Mouse (Mus musculus) myocyte (in vitro differentiated cells): ENCODE results near the gene Krt10. TPM values are rescaled to one million over a fixed set of nuclear protein-coding genes. Genes with fewer than 3 reads are reported as not detected.

ENCODE experiments used
- H3K27me3 ChIP-seq: one replicate; pipeline ENCODE4 v1.6.1; 2011; ENCODE audit not compliant: control insufficient read depth, insufficient read depth, insufficient read length
- H3K36me3 ChIP-seq: one replicate; pipeline ENCODE4 v1.6.1; 2011; ENCODE audit not compliant: control insufficient read depth, insufficient read depth
- H3K4me2 ChIP-seq: one replicate; pipeline ENCODE4 v1.6.1; 2011; ENCODE audit warnings: low read depth, control low read depth
- H3K4me3 ChIP-seq: one replicate; pipeline ENCODE4 v1.5.1; 2011; ENCODE audit warnings: mild to moderate bottlenecking, control low read depth, moderate library complexity
- H3K79me2 ChIP-seq: one replicate; pipeline ENCODE4 v1.6.1; 2011; ENCODE audit not compliant: control insufficient read depth, insufficient read depth
- H3ac ChIP-seq: one replicate; pipeline ENCODE4 v1.6.1; 2011; ENCODE audit not compliant: control insufficient read depth, insufficient read length
- CEBPB ChIP-seq: IDR thresholded peaks from 2 replicates; pipeline ENCODE4 v1.6.1; 2011; ENCODE audit warnings: mild to moderate bottlenecking, moderate library complexity; ENCODE audit not compliant: poor library complexity, insufficient read depth, severe bottlenecking
- E2F4 ChIP-seq: IDR thresholded peaks from one replicate; pipeline ENCODE4 v1.6.1; 2011; ENCODE audit warnings: mild to moderate bottlenecking, control low read depth, moderate library complexity; ENCODE audit not compliant: insufficient read depth
- MAX ChIP-seq: IDR thresholded peaks from one replicate; pipeline ENCODE4 v1.6.1; 2011; ENCODE audit warnings: low read depth, mild to moderate bottlenecking, control low read depth
- MYOD1 ChIP-seq, 3 experiments: IDR thresholded peaks; one replicate each; pipeline ENCODE4 v1.6.1; 2011; ENCODE audit warnings: control low read depth in 2 of 3, low read depth in 2 of 3, mild to moderate bottlenecking in 2 of 3, moderate library complexity in 1 of 3; ENCODE audit not compliant: insufficient read length in 2 of 3, control insufficient read depth in 1 of 3
- MYOG ChIP-seq, 3 experiments: IDR thresholded peaks; one replicate each; pipeline ENCODE4 v1.6.1; 2011; ENCODE audit warnings: control low read depth in 2 of 3, low read depth in 2 of 3, mild to moderate bottlenecking in 2 of 3; ENCODE audit not compliant: insufficient read length in 2 of 3, control insufficient read depth in 1 of 3, insufficient read depth in 1 of 3
- POLR2A ChIP-seq: IDR thresholded peaks from one replicate; pipeline ENCODE4 v1.6.1; 2011; ENCODE audit warnings: low read depth, mild to moderate bottlenecking, control low read depth, moderate library complexity; ENCODE audit not compliant: insufficient read length
- POLR2AphosphoS2 ChIP-seq: IDR thresholded peaks from one replicate; pipeline ENCODE4 v1.6.1; 2011; ENCODE audit warnings: low read depth, control low read depth; ENCODE audit not compliant: insufficient read length
- REST ChIP-seq: IDR thresholded peaks from one replicate; pipeline ENCODE4 v1.6.1; 2011; ENCODE audit warnings: mild to moderate bottlenecking, control low read depth, moderate library complexity; ENCODE audit not compliant: insufficient read depth, insufficient read length
- SRF ChIP-seq: IDR thresholded peaks from one replicate; pipeline ENCODE4 v1.6.1; 2011; ENCODE audit warnings: low read depth; ENCODE audit not compliant: control insufficient read depth, insufficient read length
- TCF12 ChIP-seq: IDR thresholded peaks from one replicate; pipeline ENCODE4 v1.6.1; 2011; ENCODE audit warnings: mild to moderate bottlenecking, control low read depth; ENCODE audit not compliant: poor library complexity, insufficient read depth, severe bottlenecking
- TCF3 ChIP-seq: IDR thresholded peaks from one replicate; pipeline ENCODE4 v1.6.1; 2011; ENCODE audit warnings: low read depth, control low read depth; ENCODE audit not compliant: insufficient read length
- USF1 ChIP-seq: IDR thresholded peaks from one replicate; pipeline ENCODE4 v1.6.1; 2011; ENCODE audit warnings: low read depth, mild to moderate bottlenecking, control low read depth, moderate library complexity
- polyA plus RNA-seq: library from polyadenylated mRNA; unstranded; fragments of >200 nt; fragmentation: generic; extraction: Trizol; gene quantifications from one replicate; pipeline ENCODE4 v1.2.1, GENCODE M21; 2012; ENCODE audit warnings: missing spikeins

The Krt10 gene
- polyA plus RNA-seq: 6.7 TPM

DNA sequence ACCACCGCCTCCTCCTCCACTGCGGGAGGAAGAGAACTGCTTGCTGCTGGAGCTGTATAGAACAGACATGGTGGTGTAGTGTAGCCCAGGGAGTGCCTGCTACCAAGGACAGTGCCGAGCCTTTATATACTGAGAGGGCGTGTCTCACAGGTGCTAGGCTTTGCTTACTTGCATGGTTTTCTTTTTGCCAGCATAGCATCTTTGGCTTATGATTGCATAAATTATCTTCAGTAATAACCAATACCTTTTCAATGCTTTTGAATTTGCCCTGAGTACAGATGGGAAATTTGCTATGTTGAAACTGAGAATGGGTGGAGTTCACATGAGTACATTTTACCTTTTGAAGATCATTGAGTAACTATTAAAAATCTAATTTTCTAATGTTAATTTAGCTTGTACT lies at the start of gene Krt10:
Gene Krt10, minus strand, starts transcription at position 101 of the 400 bp plus-strand sequence.
- Histone ChIP-seq H3K79me2 (no peaks in the 10 kb centered on the region), H3ac (no peak within 1 kb of the TSS), H3K4me3 (no peak within 1 kb of the TSS), H3K27me3 (no peaks in the 10 kb centered on the region), H3K4me2 (no peak within 1 kb of the TSS), H3K36me3 (no peaks in the 10 kb centered on the region)
- TF ChIP-seq MAX (no peak), MYOG (IDR thresholded peaks at IDR 0.05; ENCODE audit: control insufficient read depth in 1 of 3, insufficient read depth in 1 of 3, insufficient read length in 2 of 3, low read depth in 2 of 3) (no peak), TCF3 (no peak), CEBPB (no peak), TCF12 (no peak)

- Histone ChIP-seq H3K4me2 (no peak within 1 kb of the TSS), H3ac (no peak within 1 kb of the TSS), H3K36me3 (no peaks in the 10 kb centered on the region), H3K79me2 (no peaks in the 10 kb centered on the region), H3K27me3 (peaks cover 8% of the 10 kb centered on the region), H3K4me3 (no peak within 1 kb of the TSS)
- TF ChIP-seq TCF12: no peak
- no peak for TF ChIP-seq E2F4
- TF ChIP-seq TCF3: no peak
- no peak for TF ChIP-seq USF1
- TF ChIP-seq SRF: no peak
- no peak for TF ChIP-seq CEBPB
- no peak for TF ChIP-seq POLR2A
- no peak for TF ChIP-seq MYOG (IDR thresholded peaks at IDR 0.05; ENCODE audit: control insufficient read depth in 1 of 3, insufficient read depth in 1 of 3, insufficient read length in 2 of 3, low read depth in 2 of 3)
- no peak for TF ChIP-seq POLR2AphosphoS2
- TF ChIP-seq MAX: no peak
- no peak for TF ChIP-seq MYOD1 (IDR thresholded peaks at IDR 0.05; ENCODE audit: control insufficient read depth in 1 of 3, insufficient read length in 2 of 3, low read depth in 2 of 3)
- no peak for TF ChIP-seq REST
Observed at GRCm38 (mm10) chr11:99437972-99438371, 48.8 kb upstream of the Krt10 start, which contains the start of gene Krt20. Gene Krt20, minus strand, starts transcription at chr11:99438150.

- no peaks in the 10 kb centered on the region for H3K36me3 ChIP-seq
Observed at GRCm38 (mm10) chr11:99436625-99437024, 47.5 kb upstream of the Krt10 start.

GRCm38 (mm10) chr11:99430670-99431069 lies 41.5 kb upstream of the Krt10 start:
- no peak overlapping the region for H3K4me3 ChIP-seq
- H3K27me3 ChIP-seq: no peaks in the 10 kb centered on the region
- H3K36me3 ChIP-seq: no peaks in the 10 kb centered on the region
- no peaks in the 10 kb centered on the region for H3K79me2 ChIP-seq
- TF ChIP-seq USF1: no peak
- TF ChIP-seq REST: no peak
- TF ChIP-seq MYOG (IDR thresholded peaks at IDR 0.05; ENCODE audit: control insufficient read depth in 1 of 3, insufficient read depth in 1 of 3, insufficient read length in 2 of 3, low read depth in 2 of 3): no peak
- no peak for TF ChIP-seq E2F4
- TF ChIP-seq MAX: no peak
- no peak for TF ChIP-seq TCF3
- no peak for TF ChIP-seq POLR2AphosphoS2
- no peak overlapping the region for H3K4me2 ChIP-seq
- H3ac ChIP-seq: no peak overlapping the region

More at GRCm38 (mm10) chr11:99436625-99437024, 47.5 kb upstream of the Krt10 start:
- TF ChIP-seq POLR2A (no peak), MYOD1 (IDR thresholded peaks at IDR 0.05; ENCODE audit: control insufficient read depth in 1 of 3, insufficient read length in 2 of 3, low read depth in 2 of 3) (no peak), USF1 (no peak), E2F4 (no peak), TCF12 (no peak), CEBPB (no peak), SRF (no peak), TCF3 (no peak), REST (no peak), MYOG (IDR thresholded peaks at IDR 0.05; ENCODE audit: control insufficient read depth in 1 of 3, insufficient read depth in 1 of 3, insufficient read length in 2 of 3, low read depth in 2 of 3) (no peak), MAX (no peak), POLR2AphosphoS2 (no peak)
- Histone ChIP-seq H3K4me3 (no peak overlapping the region), H3K27me3 (peaks cover 8% of the 10 kb centered on the region), H3K79me2 (no peaks in the 10 kb centered on the region), H3K4me2 (no peak overlapping the region), H3ac (no peak overlapping the region)

GRCm38 (mm10) chr11:99422159-99422558 lies 33.0 kb upstream of the Krt10 start, which contains the start of gene Krt12:
Gene Krt12, minus strand, starts transcription at chr11:99422259.
- H3K27me3 ChIP-seq: peaks cover 22% of the 10 kb centered on the region
- no peak within 1 kb of the TSS for H3K4me3 ChIP-seq
- no peaks in the 10 kb centered on the region for H3K36me3 ChIP-seq
- TF ChIP-seq POLR2A (no peak), TCF3 (no peak), TCF12 (no peak), E2F4 (no peak), MAX (no peak), MYOG (IDR thresholded peaks at IDR 0.05; ENCODE audit: control insufficient read depth in 1 of 3, insufficient read depth in 1 of 3, insufficient read length in 2 of 3, low read depth in 2 of 3) (no peak), SRF (no peak), MYOD1 (IDR thresholded peaks at IDR 0.05; ENCODE audit: control insufficient read depth in 1 of 3, insufficient read length in 2 of 3, low read depth in 2 of 3) (no peak), POLR2AphosphoS2 (no peak), USF1 (no peak), REST (no peak), CEBPB (no peak)
- H3ac ChIP-seq: no peak within 1 kb of the TSS
- H3K79me2 ChIP-seq: no peaks in the 10 kb centered on the region
- no peak within 1 kb of the TSS for H3K4me2 ChIP-seq
